Mouse (Mus musculus): Measurements from ENCODE around the gene Ssrp1.

- TF ChIP-seq CTCF (IDR thresholded peaks at IDR 0.05; ENCODE audit: low read depth, low read length), result no peak
- no peak for TF ChIP-seq POLR2A (IDR thresholded peaks at IDR 0.05; ENCODE audit: extremely low read depth, insufficient read depth, low read length)
Measured at GRCm38 (mm10) chr2:85070086-85070485, 33.1 kb downstream of the Ssrp1 start.
